Mouse (Mus musculus) CH12.LX (cell line): ENCODE measurements around the gene Ghr. TPM values are rescaled to one million over a fixed set of nuclear protein-coding genes. Genes with fewer than 3 reads are reported as not detected.

Experiments used
- DNase-seq: peaks from one replicate; pipeline ENCODE4 v3.0.0-alpha.2; 2013; ENCODE audit errors: extremely low read depth
- H3K27ac ChIP-seq: 2 replicates; pipeline ENCODE4 v1.5.1; 2012; ENCODE audit warnings: low read depth, mild to moderate bottlenecking, control low read depth, moderate library complexity; ENCODE audit not compliant: insufficient read depth
- H3K27me3 ChIP-seq: replicated peaks from 2 replicates; pipeline ENCODE3; 2012; ENCODE audit warnings: inconsistent platforms
- H3K36me3 ChIP-seq, 2 experiments: replicated peaks in 1 of 2; 2 replicates each; pipeline versions ENCODE3 to v1.6.1; 2012; ENCODE audit warnings: inconsistent platforms in 1 of 2, low read length in 1 of 2, mild to moderate bottlenecking in 1 of 2, mixed read lengths in 1 of 2, moderate library complexity in 1 of 2; ENCODE audit not compliant: control insufficient read depth in 1 of 2, insufficient read depth in 1 of 2
- H3K4me1 ChIP-seq, 2 experiments: 2 replicates each; pipeline ENCODE4 v1.6.1; 2012; ENCODE audit warnings: inconsistent platforms in 1 of 2, moderate library complexity in 1 of 2; ENCODE audit not compliant: insufficient read depth in 2 of 2, control insufficient read depth in 1 of 2
- H3K4me2 ChIP-seq: 2 replicates; pipeline ENCODE4 v1.6.1; 2012; ENCODE audit warnings: low read depth, mild to moderate bottlenecking, control low read depth; ENCODE audit not compliant: poor library complexity, insufficient read depth, severe bottlenecking
- H3K4me3 ChIP-seq, 3 experiments: fragments of 150-350 bp in 1 of 3; sonication (generic) in 1 of 3; replicated peaks in 1 of 3; 2 replicates each; pipeline versions ENCODE3 to v1.5.1; 2011 to 2012; ENCODE audit warnings: low read depth in 2 of 3, low read length in 2 of 3, mild to moderate bottlenecking in 2 of 3, moderate library complexity in 2 of 3, control low read depth in 1 of 3, improper control_type of control experiment in 1 of 3, inconsistent platforms in 1 of 3, mixed read lengths in 1 of 3; ENCODE audit not compliant: poor library complexity in 1 of 3
- H3K79me2 ChIP-seq: replicated peaks from 2 replicates; pipeline ENCODE4 v1.6.1; 2012; ENCODE audit warnings: mild to moderate bottlenecking, moderate library complexity; ENCODE audit not compliant: control insufficient read depth, poor library complexity, insufficient read depth, severe bottlenecking; ENCODE audit errors: extremely low read depth
- H3K9ac ChIP-seq: 2 replicates; pipeline ENCODE4 v1.6.1; 2012; ENCODE audit warnings: low read depth, mild to moderate bottlenecking, control low read depth, moderate library complexity; ENCODE audit not compliant: insufficient read depth
- H3K9me3 ChIP-seq: replicated peaks from 2 replicates; pipeline ENCODE3; 2012; ENCODE audit warnings: low read length, inconsistent platforms, mixed read lengths
- CHD1 ChIP-seq: IDR thresholded peaks from 2 replicates; pipeline ENCODE4 v1.6.1; 2012; ENCODE audit warnings: low read depth, low read length, improper control_type of control experiment, inconsistent platforms
- CHD2 ChIP-seq: IDR thresholded peaks from 2 replicates; pipeline ENCODE4 v1.6.1; 2011; ENCODE audit warnings: low read length, improper control_type of control experiment
- EP300 ChIP-seq: IDR thresholded peaks from 2 replicates; pipeline ENCODE4 v1.6.1; 2011; ENCODE audit warnings: low read length, improper control_type of control experiment
- ETS1 ChIP-seq: conservative IDR thresholded peaks from 2 replicates; pipeline ENCODE4 v1.6.1; 2012; ENCODE audit warnings: low read depth, mild to moderate bottlenecking, inconsistent platforms, low read length, improper control_type of control experiment, moderate library complexity
- HCFC1 ChIP-seq: IDR thresholded peaks from 2 replicates; pipeline ENCODE4 v1.6.1; 2012; ENCODE audit warnings: low read depth, mild to moderate bottlenecking, inconsistent platforms, low read length, improper control_type of control experiment
- IRF4 ChIP-seq: IDR thresholded peaks from 2 replicates; pipeline ENCODE4 v1.6.1; 2014; ENCODE audit warnings: low read depth, mild to moderate bottlenecking, inconsistent platforms, low read length, improper control_type of control experiment
- JUND ChIP-seq: conservative IDR thresholded peaks from 2 replicates; pipeline ENCODE4 v1.6.1; 2011; ENCODE audit warnings: low read depth, low read length, improper control_type of control experiment
- MAFK ChIP-seq: IDR thresholded peaks from 2 replicates; pipeline ENCODE4 v1.6.1; 2011; ENCODE audit warnings: low read length, improper control_type of control experiment; ENCODE audit not compliant: insufficient replicate concordance
- MAX ChIP-seq: IDR thresholded peaks from 2 replicates; pipeline ENCODE4 v1.6.1; 2011; ENCODE audit warnings: low read length, improper control_type of control experiment
- MEF2A ChIP-seq: IDR thresholded peaks from 2 replicates; pipeline ENCODE4 v1.6.1; 2014; ENCODE audit warnings: low read depth, mild to moderate bottlenecking, inconsistent platforms, low read length, improper control_type of control experiment, borderline replicate concordance
- MXI1 ChIP-seq: IDR thresholded peaks from 2 replicates; pipeline ENCODE4 v1.6.1; 2011; ENCODE audit warnings: mild to moderate bottlenecking, low read depth, low read length, improper control_type of control experiment
- MYC ChIP-seq: IDR thresholded peaks from 2 replicates; pipeline ENCODE4 v1.6.1; 2011; ENCODE audit warnings: low read depth, mild to moderate bottlenecking, improper control_type of control experiment, low read length
- NELFE ChIP-seq: IDR thresholded peaks from 2 replicates; pipeline ENCODE4 v1.6.1; 2011; ENCODE audit warnings: low read depth, low read length, improper control_type of control experiment
- NRF1 ChIP-seq: IDR thresholded peaks from 2 replicates; pipeline ENCODE4 v1.6.1; 2014; ENCODE audit warnings: low read depth, mild to moderate bottlenecking, inconsistent platforms, low read length, improper control_type of control experiment, moderate library complexity
- POLR2AphosphoS2 ChIP-seq: IDR thresholded peaks from 2 replicates; pipeline ENCODE4 v1.6.1; 2011; ENCODE audit warnings: low read depth, low read length, improper control_type of control experiment
- RAD21 ChIP-seq: IDR thresholded peaks from 2 replicates; pipeline ENCODE4 v1.6.1; 2011; ENCODE audit warnings: low read depth, mild to moderate bottlenecking, low read length, improper control_type of control experiment, moderate library complexity
- RCOR1 ChIP-seq: conservative IDR thresholded peaks from 2 replicates; pipeline ENCODE4 v1.6.1; 2012; ENCODE audit warnings: low read depth, mild to moderate bottlenecking, inconsistent platforms, low read length, improper control_type of control experiment
- TBP ChIP-seq: conservative IDR thresholded peaks from 2 replicates; pipeline ENCODE4 v1.6.1; 2011; ENCODE audit warnings: low read depth, low read length, improper control_type of control experiment
- ZC3H11A ChIP-seq: IDR thresholded peaks from 2 replicates; pipeline ENCODE4 v1.6.1; 2012; ENCODE audit warnings: low read depth, mild to moderate bottlenecking, inconsistent platforms, low read length, improper control_type of control experiment
- ZMIZ1 ChIP-seq: IDR thresholded peaks from 2 replicates; pipeline ENCODE4 v1.6.1; 2012; ENCODE audit warnings: low read depth, mild to moderate bottlenecking, inconsistent platforms, low read length, improper control_type of control experiment
- ZNF384 ChIP-seq: IDR thresholded peaks from 2 replicates; pipeline ENCODE4 v1.6.1; 2012; ENCODE audit warnings: low read depth, low read length, improper control_type of control experiment, inconsistent platforms
- dilution Hi-C: fragments of 300-500 bp; cut with MboI; formaldehyde crosslinking; loops from 2 replicates; pipeline ENCODE4 v1.14.3; 2020; ENCODE audit warnings: low sequenced_read_pairs; ENCODE audit not compliant: extremely low pct_unique_long_range_greater_than_20kb, extremely low pct_ligation_motif_present
- in situ Hi-C: fragments of 300-500 bp; cut with MboI; formaldehyde crosslinking; loops from 3 replicates; pipeline ENCODE4 v1.14.3; 2019; ENCODE audit warnings: low sequenced_read_pairs, low pct_ligation_motif_present, low pct_unique_long_range_greater_than_20kb, mixed read lengths
- polyA plus RNA-seq: library from polyadenylated mRNA; unstranded; fragments of >175 nt; gene quantifications from 2 replicates; pipeline ENCODE4 v1.2.1, GENCODE M21; 2012; ENCODE audit warnings: low read depth; ENCODE audit not compliant: insufficient read length
- total RNA-seq, 2 experiments: library from RNA; depleted of rRNA; stranded (reverse); fragments of 300-350 nt in 1 of 2; fragments of >200 nt in 1 of 2; gene quantifications; 2 replicates each; pipeline ENCODE4 v1.2.3; 2012 to 2014

Ghr gene
- total and polyA plus RNA-seq, 3 experiments, result 0.42 to 1.7 (median 0.89) TPM

- Histone ChIP-seq H3K4me2 (no peak overlapping the region), H3K27ac (no peak overlapping the region), H3K36me3 (no peaks in the 10 kb centered on the region), H3K9me3 (no peaks in the 10 kb centered on the region), H3K79me2 (no peaks in the 10 kb centered on the region), H3K9ac (no peak overlapping the region), H3K4me1 (no peaks in the 10 kb centered on the region), H3K27me3 (no peaks in the 10 kb centered on the region), H3K4me3 (no peak overlapping the region)
- in situ Hi-C loops, result no loop called here
- dilution Hi-C loops, result no loop called here
- peak; percentile 28 for DNase-seq
- TF ChIP-seq MAX (no peak), HCFC1 (no peak), MEF2A (peak; percentile 58), ETS1 (peak; percentile 96), POLR2AphosphoS2 (no peak), ZC3H11A (no peak), RCOR1 (0 out of 2 replicates have a peak, but pooled peaks have one; percentile 31), RAD21 (no peak), IRF4 (peak; percentile 65), EP300 (peak; percentile 34; the same call in 1 of the 2 replicates), ZNF384 (peak; percentile 53; the same call in 1 of the 2 replicates), MAFK (0 out of 2 replicates have a peak, but pooled peaks have one; percentile 55)
These were observed 170.2 kb downstream of the Ghr start for GRCm38 (mm10) chr15:3413103-3413502.

DNA sequence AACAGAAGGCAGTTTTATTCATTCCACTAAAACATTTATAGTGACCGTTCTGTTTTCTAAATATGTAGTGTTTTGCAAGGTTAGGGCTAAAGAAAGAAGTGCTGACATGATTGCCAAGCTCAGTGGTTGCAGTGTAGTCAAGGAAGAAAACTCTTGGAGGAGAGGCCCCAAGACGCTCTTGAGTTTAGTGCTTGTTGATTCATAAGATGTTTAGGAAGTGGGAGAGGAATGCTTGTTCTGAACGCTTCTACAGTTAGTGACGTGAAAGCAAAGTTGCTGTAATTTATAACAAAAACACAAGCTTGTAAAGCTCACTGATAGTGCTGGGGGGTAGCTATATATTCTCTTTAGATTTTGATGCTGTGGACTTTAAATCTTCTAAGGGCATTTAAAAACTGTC is 174.8 kb downstream of the Ghr start:
- dilution Hi-C loops, result no loop called here
- Histone ChIP-seq H3K4me1 (no peaks in the 10 kb centered on the region), H3K9me3 (no peaks in the 10 kb centered on the region), H3K79me2 (no peaks in the 10 kb centered on the region), H3K27me3 (no peaks in the 10 kb centered on the region), H3K9ac (no peak overlapping the region), H3K36me3 (no peaks in the 10 kb centered on the region), H3K27ac (no peak overlapping the region), H3K4me2 (no peak overlapping the region)
- no peak for DNase-seq
- in situ Hi-C loops, result no loop called here
- no peak for TF ChIP-seq NRF1
- no peak for TF ChIP-seq MXI1
- TF ChIP-seq MEF2A, result no peak
- no peak for TF ChIP-seq CHD2
- TF ChIP-seq NELFE, result no peak
- no peak for TF ChIP-seq MYC
- no peak for TF ChIP-seq MAFK
- TF ChIP-seq JUND, result no peak
- TF ChIP-seq ZMIZ1, result no peak
- TF ChIP-seq ZNF384, result no peak
- TF ChIP-seq CHD1, result no peak
- no peak for TF ChIP-seq EP300
- no peak for TF ChIP-seq TBP
- TF ChIP-seq, all 38 proteins: peak for 0
- no peak overlapping the region for H3K4me3 ChIP-seq
